Mouse (Mus musculus) hindbrain, embryonic 10.5 days (tissue): Measurements from ENCODE around the gene Amh. TPM values are rescaled to one million over a fixed set of nuclear protein-coding genes. Genes with fewer than 3 reads are reported as not detected.

Source experiments
- DNase-seq: peaks from one replicate; pipeline ENCODE4 v3.0.0-alpha.2; 2017; ENCODE audit warnings: low spot score
- H3K27ac ChIP-seq: fragments of 300-500 bp; sonication (generic); 2 replicates; pipeline ENCODE4 v1.5.1; 2016; ENCODE audit warnings: mild to moderate bottlenecking, moderate library complexity
- H3K27me3 ChIP-seq: fragments of 300-500 bp; sonication (generic); 2 replicates; pipeline ENCODE4 v1.6.1; 2016; ENCODE audit warnings: mild to moderate bottlenecking; ENCODE audit not compliant: poor library complexity, insufficient read depth, severe bottlenecking
- H3K36me3 ChIP-seq: fragments of 300-500 bp; sonication (generic); 2 replicates; pipeline ENCODE4 v1.6.1; 2016; ENCODE audit warnings: mild to moderate bottlenecking, moderate library complexity
- H3K4me1 ChIP-seq: fragments of 300-500 bp; sonication (generic); replicated peaks from 2 replicates; pipeline ENCODE4 v1.6.1; 2016; ENCODE audit warnings: mild to moderate bottlenecking
- H3K4me3 ChIP-seq: fragments of 300-500 bp; sonication (generic); 2 replicates; pipeline ENCODE4 v1.5.1; 2016; ENCODE audit warnings: mild to moderate bottlenecking, moderate library complexity
- H3K9me3 ChIP-seq: fragments of 300-500 bp; sonication (generic); 2 replicates; pipeline ENCODE4 v1.6.1; 2016; ENCODE audit warnings: mild to moderate bottlenecking, moderate library complexity
- WGBS: fragments of 180-500 bp; shearing (Covaris S2); methylation state at CpG from one replicate; pipeline ENCODE4 v1.1.7; 2016; 5-methylcytosine and 5-hydroxymethylcytosine counted together
- polyA plus RNA-seq: library from polyadenylated mRNA; unstranded; fragments of >200 nt; fragmentation: Nextera tagmentation; extraction: Ambion mirVana; gene quantifications from 2 replicates; pipeline ENCODE4 v1.2.1, GENCODE M21; 2016

Gene Amh
- polyA plus RNA-seq, 1 experiment from 2014 or later = 0.12 TPM

DNA sequence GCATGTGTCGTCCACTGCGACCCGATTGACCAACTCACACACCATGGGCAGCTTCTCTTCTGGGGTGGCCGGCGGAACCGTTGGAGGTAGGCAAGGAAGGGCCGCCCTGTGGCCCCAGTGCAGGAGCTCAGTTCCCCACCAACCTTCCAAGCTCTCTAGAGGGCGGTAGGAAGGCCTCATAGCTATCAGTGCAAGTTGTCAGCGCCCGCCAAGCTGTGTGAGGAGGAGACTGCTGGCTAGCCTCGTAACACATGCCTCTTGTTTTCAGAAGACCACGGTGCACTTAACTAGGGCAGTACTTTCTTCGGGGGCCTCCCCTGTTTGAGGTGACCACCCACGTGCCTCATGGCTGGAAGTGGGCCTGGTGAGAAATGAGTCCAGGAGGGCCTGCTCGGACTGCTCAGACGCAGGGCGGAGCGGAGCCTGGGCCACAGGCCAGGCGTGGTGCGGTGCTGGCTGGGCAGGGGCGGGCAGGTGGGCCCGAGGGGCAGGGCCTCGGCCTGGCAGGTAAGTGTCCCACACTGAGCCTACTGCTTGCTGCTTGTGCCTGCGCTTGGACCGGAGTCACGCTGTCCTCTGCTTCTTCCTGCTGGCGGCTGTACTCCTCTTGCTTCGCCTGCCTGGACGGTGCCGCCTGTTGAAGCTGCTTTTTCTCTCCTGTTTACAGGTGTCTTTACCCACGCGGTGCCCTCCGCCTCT lies 13.4 kb upstream of the Amh start:
- Histone ChIP-seq H3K9me3 (no peaks in the 10 kb centered on the region), H3K27ac (peak overlapping the region; percentile 23; the same call in 1 of the 2 replicates), H3K27me3 (no peaks in the 10 kb centered on the region), H3K4me1 (peaks cover 35% of the 10 kb centered on the region), H3K36me3 (peaks cover 99% of the 10 kb centered on the region), H3K4me3 (0 out of 2 replicates have a peak overlapping the region, but pooled peaks have one; percentile 3)
- no peak for DNase-seq
- 84% methylated on average over 33 of the region's 33 CpGs for WGBS

DNA sequence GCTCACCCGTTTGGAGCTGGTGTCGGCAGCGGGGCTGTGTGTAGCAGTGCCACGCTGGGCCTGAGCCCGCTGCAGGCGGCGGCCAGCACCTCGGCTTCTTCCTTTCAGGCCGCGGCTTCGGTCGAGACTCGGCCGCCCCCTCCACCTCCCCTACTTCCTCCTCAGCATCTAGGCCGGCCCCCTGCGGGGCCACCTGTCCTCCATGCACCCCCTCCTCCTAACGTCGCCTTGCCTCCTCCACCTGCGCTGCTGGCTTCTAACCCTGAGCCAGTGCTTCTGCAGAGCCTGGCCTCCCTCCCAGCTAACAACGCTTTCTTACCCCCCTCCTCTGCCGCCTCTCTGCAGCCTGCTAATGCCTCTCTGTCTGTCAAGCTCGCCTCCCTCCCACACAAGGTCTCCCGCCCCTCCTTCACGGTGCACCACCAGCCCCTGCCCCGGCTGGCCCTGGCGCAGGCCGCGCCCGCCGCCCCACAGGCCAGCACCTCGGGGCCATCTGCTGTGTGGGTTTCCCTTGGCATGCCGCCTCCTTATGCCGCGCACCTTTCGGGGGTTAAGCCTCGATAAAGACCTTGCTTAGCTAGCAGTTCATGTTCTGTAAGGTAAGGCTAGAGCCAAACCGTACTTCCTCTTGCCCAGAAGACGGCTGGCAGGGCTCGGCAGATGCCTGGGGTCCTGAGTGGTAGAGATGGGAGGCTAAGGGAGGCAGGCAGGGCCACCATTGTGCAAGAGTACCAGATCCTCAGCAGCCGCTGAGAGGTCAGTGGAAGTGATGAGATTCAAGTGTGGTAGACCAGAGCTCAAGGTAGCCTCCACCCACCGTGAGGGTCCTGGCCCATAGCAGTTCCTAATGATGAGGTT lies 12.6 kb upstream of the Amh start:
- WGBS = 75% methylated on average over 41 of the region's 41 CpGs
- H3K4me3 ChIP-seq = 0 out of 2 replicates have a peak overlapping the region, but pooled peaks have one; percentile 3
- no peaks in the 10 kb centered on the region for H3K27me3 ChIP-seq
- H3K9me3 ChIP-seq = no peaks in the 10 kb centered on the region
- H3K27ac ChIP-seq = peak overlapping the region; percentile 42; the same call in 1 of the 2 replicates
- H3K4me1 ChIP-seq = peaks cover 43% of the 10 kb centered on the region
- peaks cover 94% of the 10 kb centered on the region for H3K36me3 ChIP-seq
- DNase-seq = no peak

- H3K4me3 ChIP-seq = 0 out of 2 replicates have a peak overlapping the region, but pooled peaks have one; percentile 7
- H3K4me1 ChIP-seq = peaks cover 46% of the 10 kb centered on the region
- peaks cover 86% of the 10 kb centered on the region for H3K36me3 ChIP-seq
- H3K27me3 ChIP-seq = no peaks in the 10 kb centered on the region
- 91% methylated on average over 13 of the region's 13 CpGs for WGBS
- no peak overlapping the region for H3K27ac ChIP-seq
- no peaks in the 10 kb centered on the region for H3K9me3 ChIP-seq
- no peak for DNase-seq
Measured at GRCm38 (mm10) chr10:80793033-80793784, 11.8 kb upstream of the Amh start.

DNA sequence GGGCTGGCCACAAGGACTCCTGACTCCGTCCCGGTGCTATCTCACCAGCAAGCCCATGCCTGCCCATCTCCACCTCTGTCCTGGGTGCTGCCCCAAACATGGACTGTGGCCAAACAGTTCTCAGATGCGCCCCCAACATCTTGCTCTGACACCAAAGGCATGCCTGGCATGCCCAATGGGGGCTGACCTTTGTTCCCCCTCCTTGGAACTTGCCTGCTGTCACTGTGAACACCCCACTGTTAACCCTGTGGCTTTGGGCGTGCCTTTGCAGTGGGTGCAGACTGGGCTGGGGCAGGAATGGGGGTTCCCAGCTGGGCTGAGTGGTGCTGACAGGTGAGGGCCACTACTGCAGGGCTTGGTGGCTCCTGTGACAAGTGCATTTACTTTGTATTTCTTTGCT lies 11.2 kb upstream of the Amh start:
- H3K27me3 ChIP-seq = no peaks in the 10 kb centered on the region
- H3K36me3 ChIP-seq = peaks cover 80% of the 10 kb centered on the region
- H3K4me1 ChIP-seq = peaks cover 46% of the 10 kb centered on the region
- no peak for DNase-seq
- no peak overlapping the region for H3K27ac ChIP-seq
- H3K4me3 ChIP-seq = no peak overlapping the region
- whole genome bisulfite sequencing = 89% methylated on average over 4 of the region's 4 CpGs
- H3K9me3 ChIP-seq = no peaks in the 10 kb centered on the region

- peaks cover 53% of the 10 kb centered on the region for H3K4me1 ChIP-seq
- no peak for DNase-seq
- no peak overlapping the region; the same call in 1 of the 2 replicates for H3K4me3 ChIP-seq
- peak overlapping the region; percentile 43; the same call in 1 of the 2 replicates for H3K27ac ChIP-seq
- no peaks in the 10 kb centered on the region for H3K27me3 ChIP-seq
- 87% methylated on average over 8 of the region's 8 CpGs for WGBS
- no peaks in the 10 kb centered on the region for H3K9me3 ChIP-seq
- H3K36me3 ChIP-seq = peaks cover 71% of the 10 kb centered on the region
Measured at GRCm38 (mm10) chr10:80794750-80795149, 10.3 kb upstream of the Amh start.

- DNase-seq = no peak
- Histone ChIP-seq H3K36me3 (peaks cover 71% of the 10 kb centered on the region), H3K27me3 (no peaks in the 10 kb centered on the region), H3K9me3 (no peaks in the 10 kb centered on the region), H3K4me1 (peaks cover 62% of the 10 kb centered on the region), H3K27ac (no peak overlapping the region), H3K4me3 (peak overlapping the region; percentile 95)
- 83% methylated on average over 9 of the region's 9 CpGs for WGBS
Measured at GRCm38 (mm10) chr10:80796307-80796848, 8.7 kb upstream of the Amh start.

- 2% methylated on average over 59 of the region's 59 CpGs for whole genome bisulfite sequencing
- no peak for DNase-seq
- H3K4me3 ChIP-seq = peak overlapping the region; percentile 95
- H3K27me3 ChIP-seq = no peaks in the 10 kb centered on the region
- no peaks in the 10 kb centered on the region for H3K9me3 ChIP-seq
- peaks cover 71% of the 10 kb centered on the region for H3K36me3 ChIP-seq
- H3K4me1 ChIP-seq = peaks cover 53% of the 10 kb centered on the region
- peak overlapping the region; percentile 97 for H3K27ac ChIP-seq
Measured at GRCm38 (mm10) chr10:80797186-80798149, 7.6 kb upstream of the Amh start.

DNA sequence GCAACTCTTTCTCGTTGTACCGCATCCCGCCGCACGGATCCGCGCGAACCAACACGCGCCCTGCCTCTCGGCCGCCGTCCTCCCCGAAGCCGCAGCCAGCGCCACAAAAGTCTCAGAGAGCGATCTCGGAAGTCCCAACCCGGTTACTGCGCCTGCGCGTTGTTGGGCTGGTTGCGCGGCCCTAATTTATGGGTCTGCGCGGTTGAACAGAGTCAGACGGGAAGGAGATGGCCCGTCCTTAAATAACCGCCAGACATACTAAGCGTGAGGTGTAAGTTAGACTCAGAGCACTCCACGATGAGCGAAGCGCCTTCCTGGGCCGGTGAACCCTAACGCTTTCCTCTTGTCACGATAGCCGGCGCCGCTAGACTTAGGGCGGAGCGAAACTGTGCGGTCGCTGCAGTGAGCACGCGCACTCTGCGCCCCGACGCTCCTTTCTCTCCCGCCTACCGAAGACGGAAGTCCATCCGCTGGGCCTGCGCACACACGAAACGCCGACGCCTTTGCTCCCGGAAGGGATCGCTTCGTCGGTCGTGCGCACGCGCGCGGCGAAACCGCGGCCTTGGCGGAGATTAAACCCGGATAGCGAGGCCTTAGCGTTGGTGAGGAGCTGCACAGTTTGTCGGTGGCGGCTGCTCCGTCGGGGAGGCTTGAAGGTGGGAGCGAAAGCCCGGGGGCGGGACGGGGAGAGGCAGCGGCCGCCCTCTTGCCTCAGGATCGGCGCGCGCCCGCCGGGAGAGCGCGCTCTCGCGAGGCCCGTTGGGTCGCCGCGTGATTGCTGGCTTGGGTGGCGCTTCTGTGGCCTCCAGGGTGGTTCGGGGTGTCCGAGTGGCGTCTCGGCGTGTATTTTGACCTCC lies 6.7 kb upstream of the Amh start, which contains the start of the genes Sf3a2 and Plekhj1:
Sf3a2 (plus strand) TSS at position 49 of the 857 bp plus-strand sequence.
Plekhj1 (minus strand) TSS at position 477 of the 857 bp plus-strand sequence.
- H3K4me1 ChIP-seq = peaks cover 51% of the 10 kb centered on the region
- DNase-seq = peak; percentile 95
- H3K27ac ChIP-seq = peak within 1 kb of the TSS; percentile 97
- WGBS = under 1% methylated on average over 104 of the region's 104 CpGs
- no peaks in the 10 kb centered on the region for H3K9me3 ChIP-seq
- peak within 1 kb of the TSS; percentile 95 for H3K4me3 ChIP-seq
- H3K36me3 ChIP-seq = peaks cover 71% of the 10 kb centered on the region
- no peaks in the 10 kb centered on the region for H3K27me3 ChIP-seq

DNA sequence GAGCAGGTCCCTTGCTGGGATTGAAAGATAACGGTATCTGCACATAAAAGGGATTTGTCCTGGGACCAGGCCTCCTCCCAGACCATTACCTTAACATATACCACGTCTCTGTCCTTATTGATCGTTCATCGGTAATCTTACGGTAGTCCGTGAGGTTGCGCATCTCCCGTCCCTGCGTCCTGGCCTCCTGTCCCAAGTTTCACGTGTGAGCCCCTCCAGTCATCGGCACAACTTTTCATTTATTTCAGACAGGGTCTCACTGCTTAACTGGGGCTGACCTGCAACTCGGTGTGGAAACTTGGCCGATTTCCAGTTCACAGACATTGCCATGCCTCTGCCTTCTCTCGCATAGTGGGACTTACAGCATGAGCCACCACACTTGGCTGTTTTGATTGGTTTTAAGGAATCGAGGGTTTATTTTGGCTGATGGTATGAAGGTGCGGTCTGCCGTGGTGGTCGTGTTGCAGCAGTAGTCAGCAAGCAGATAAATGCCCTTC lies 5.9 kb upstream of the Amh start:
- Histone ChIP-seq H3K27ac (peak overlapping the region; percentile 97), H3K36me3 (peaks cover 71% of the 10 kb centered on the region), H3K9me3 (no peaks in the 10 kb centered on the region), H3K27me3 (no peaks in the 10 kb centered on the region), H3K4me3 (peak overlapping the region; percentile 95), H3K4me1 (peaks cover 51% of the 10 kb centered on the region)
- no peak for DNase-seq
- 3% methylated on average over 18 of the region's 18 CpGs for WGBS

DNA sequence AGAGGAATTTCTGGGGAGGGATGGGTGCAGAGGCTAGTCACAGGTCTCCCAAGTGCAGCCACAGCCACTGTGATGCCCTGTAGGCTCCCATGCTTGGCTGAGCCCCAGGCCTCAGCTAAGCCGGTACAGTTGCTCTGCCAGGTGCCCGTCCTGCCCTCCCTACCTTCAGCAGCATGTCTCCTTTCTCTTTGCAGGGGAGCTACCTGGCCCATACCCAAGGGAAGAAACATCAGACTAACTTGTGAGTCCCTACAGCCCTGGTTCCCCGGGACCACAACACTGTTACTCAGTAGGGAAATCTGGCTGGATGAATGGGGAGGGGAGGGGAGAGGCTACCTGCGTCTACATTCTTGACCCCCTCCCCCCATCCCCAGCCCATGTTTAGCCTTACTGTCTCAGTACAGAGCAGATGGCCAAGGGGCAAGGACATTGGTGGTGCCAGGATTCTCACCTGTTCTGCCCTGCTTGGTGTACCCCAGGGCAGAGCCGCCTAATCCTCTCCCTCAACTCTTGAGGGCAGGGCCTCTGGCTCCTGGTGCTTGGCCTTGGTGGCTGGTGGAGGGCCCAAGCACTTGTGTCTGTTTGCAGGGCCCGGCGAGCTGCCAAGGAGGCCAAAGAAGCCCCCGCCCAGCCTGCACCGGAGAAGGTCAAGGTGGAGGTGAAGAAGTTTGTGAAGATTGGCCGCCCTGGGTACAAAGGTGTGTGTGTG lies 2.7 kb upstream of the Amh start:
- DNase-seq = no peak
- Histone ChIP-seq H3K27me3 (peaks cover 22% of the 10 kb centered on the region), H3K4me3 (peak overlapping the region; percentile 10), H3K36me3 (peaks cover 64% of the 10 kb centered on the region), H3K27ac (no peak overlapping the region), H3K9me3 (no peaks in the 10 kb centered on the region), H3K4me1 (peaks cover 41% of the 10 kb centered on the region)
- WGBS = 93% methylated on average over 10 of the region's 10 CpGs
